Mouse (Mus musculus) stomach, postnatal 0 days (tissue): ENCODE data around the gene Aldh3b2.

Experiments
- CTCF ChIP-seq: IDR thresholded peaks from 2 replicates; pipeline ENCODE4 v1.5.1; 2016; ENCODE audit warnings: antibody characterized with exemption, low read depth, mild to moderate bottlenecking, moderate library complexity
- EP300 ChIP-seq: optimal IDR thresholded peaks from 2 replicates; pipeline ENCODE3; 2016; ENCODE audit warnings: antibody characterized with exemption

GRCm38 (mm10) chr19:4017921-4018587 is 45.9 kb downstream of the Aldh3b2 start:
- TF ChIP-seq CTCF: no peak
- TF ChIP-seq EP300: no peak
